Mouse (Mus musculus): ENCODE data around the gene Fscn3.

The Fscn3 gene

GRCm38 (mm10) chr6:28486905-28487304, 59.3 kb downstream of the Fscn3 start:
- no peak for DNase-seq (ENCODE audit: low spot score)
